ENCODE assay signal across 11 mouse cellular contexts in the genomic region with DNA sequence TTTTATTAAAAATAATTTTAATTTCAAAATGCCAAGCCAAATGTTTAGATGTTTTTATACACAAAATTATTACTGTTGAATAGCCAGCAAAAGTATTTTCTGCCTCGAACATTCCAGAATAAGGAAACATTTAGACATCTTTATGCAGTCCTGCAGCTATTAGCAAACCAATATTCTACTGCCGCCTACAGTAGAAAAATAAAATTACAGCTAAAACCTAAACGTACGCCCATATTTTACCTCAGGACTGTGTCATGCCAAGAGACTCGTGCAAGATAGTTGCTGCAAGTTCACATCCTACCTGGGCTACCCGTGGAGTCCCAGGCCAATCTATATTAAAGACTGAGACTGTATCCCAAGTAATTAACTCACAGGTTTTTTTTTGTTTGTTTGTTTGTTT. TPM values are rescaled to one million over a fixed set of nuclear protein-coding genes. Genes with fewer than 3 reads are reported as not detected.
DNase-seq lines count a peak whose midpoint lies in the region; ATAC-seq and TF ChIP-seq lines count a peak whose summit lies in the region.
"Had no signal": no experiment of that assay in that cellular context is flagged by ENCODE, and none has a peak within 500 bp of the region (broad histone marks: within the 10 kb centered on the region; RNA-seq: fewer than 3 reads in every experiment).

No protein-coding gene starts in this region.

- TF ChIP-seq POLR2A in brain, embryonic 14.5 days (IDR thresholded peaks at IDR 0.05; ENCODE audit: borderline replicate concordance, extremely low read depth, insufficient read depth, insufficient read length, poor library complexity, severe bottlenecking) = no peak

- no peak overlapping the region for H3K9ac ChIP-seq in kidney, postnatal 0 days (ENCODE audit: low read depth, low read length)
- no peak overlapping the region for H3K9ac ChIP-seq in neural tube, embryonic 15.5 days (replicated peaks)

- no peak overlapping the region for H3K4me2 ChIP-seq in kidney, postnatal 0 days (ENCODE audit: low read length)
- no peak overlapping the region for H3K4me2 ChIP-seq in neural tube, embryonic 15.5 days
- H3K4me2 ChIP-seq: heart, embryonic 11.5 days had no signal

- 0 out of 2 replicates have a peak, but pooled peaks cover 7% of the 10 kb centered on the region for H3K9me3 ChIP-seq in kidney, postnatal 0 days (replicated peaks; ENCODE audit: low read length)
- peaks cover 18% of the 10 kb centered on the region; the same call in 1 of the 2 replicates for H3K9me3 ChIP-seq in neural tube, embryonic 15.5 days (replicated peaks)

- TF ChIP-seq CTCF in kidney, postnatal 0 days (IDR thresholded peaks at IDR 0.05; ENCODE audit: low read depth) = peak; percentile 63
- TF ChIP-seq CTCF in brain, embryonic 14.5 days (IDR thresholded peaks at IDR 0.05; ENCODE audit: borderline replicate concordance, extremely low read depth, insufficient read depth, insufficient read length) = no peak

- H3K36me3 ChIP-seq in kidney, postnatal 0 days (ENCODE audit: insufficient read depth, low read length) = 0 out of 2 replicates have a peak, but pooled peaks cover 4% of the 10 kb centered on the region
- H3K36me3 ChIP-seq in neural tube, embryonic 15.5 days = peaks cover 15% of the 10 kb centered on the region

- no peak overlapping the region for H3K4me3 ChIP-seq in kidney, postnatal 0 days (replicated peaks; ENCODE audit: low read depth, low read length)
- H3K4me3 ChIP-seq in neural tube, embryonic 15.5 days (replicated peaks) = no peak overlapping the region

- 60% methylated on average over 6 of the region's 6 CpGs for WGBS in kidney, postnatal 0 days
- 73% methylated on average over 6 of the region's 6 CpGs for WGBS in neural tube, embryonic 15.5 days

- no peaks in the 10 kb centered on the region for H3K27me3 ChIP-seq in kidney, postnatal 0 days (ENCODE audit: insufficient read depth, low read length)
- H3K27me3 ChIP-seq in neural tube, embryonic 15.5 days (replicated peaks) = no peaks in the 10 kb centered on the region

- H3K27ac ChIP-seq in kidney, postnatal 0 days = no peak overlapping the region
- H3K27ac ChIP-seq in neural tube, embryonic 15.5 days (replicated peaks) = no peak overlapping the region
- H3K27ac ChIP-seq: macrophage had no signal

- no peak for ATAC-seq in kidney, postnatal 0 days (replicated peaks; ENCODE audit: low FRiP score, low read depth)
- ATAC-seq in neural tube, embryonic 15.5 days (ENCODE audit: low FRiP score) = no peak

- no peaks in the 10 kb centered on the region for H3K4me1 ChIP-seq in kidney, postnatal 0 days (replicated peaks; ENCODE audit: insufficient read depth, low read length)
- peaks cover 10% of the 10 kb centered on the region; the same call in 1 of the 2 replicates for H3K4me1 ChIP-seq in neural tube, embryonic 15.5 days

- peak; percentile 70 for DNase-seq in kidney, postnatal 0 days (ENCODE audit: low spot score)
- no peak for DNase-seq in kidney, postnatal 14 days
- DNase-seq in 3T3-L1 (ENCODE audit: low read depth, low spot score) = peak; percentile 72
- peak; percentile 59 for DNase-seq in A20 (ENCODE audit: low read depth, low spot score)
- peak; percentile 43 for DNase-seq in brain, embryonic 14.5 days (ENCODE audit: low read depth)
- DNase-seq in spleen, adult 12 weeks (ENCODE audit: low spot score) = no peak
- DNase-seq in testis, postnatal 10 days (ENCODE audit: low spot score) = no peak
- DNase-seq: cerebellum, adult 11-12 months had no signal

RNA-seq across cellular contexts. Expression of gene Zrsr1, which starts 2.3 kb away (rescaled TPM):
- polyA plus RNA-seq in kidney, postnatal 0 days (2015; fragmentation: Nextera tagmentation; extraction: Ambion mirVana) = 3.4 and 3.7 TPM in 2 replicates
- polyA plus RNA-seq in brain, embryonic 14.5 days (2012; rRNA removed) = 8.4 and 14.8 TPM in 2 replicates
- polyA plus RNA-seq in neural tube, embryonic 15.5 days (2015; fragmentation: Nextera tagmentation; extraction: Ambion mirVana) = 9.5 and 9.7 TPM in 2 replicates

RNA-seq across cellular contexts. Expression of gene Gm28048, which starts 12.4 kb away (rescaled TPM):
- 34.8 and 36.5 TPM in 2 replicates for polyA plus RNA-seq in kidney, postnatal 0 days (2015; fragmentation: Nextera tagmentation; extraction: Ambion mirVana)
- polyA plus RNA-seq in brain, embryonic 14.5 days (2012; rRNA removed) = 1.4 and 2.0 TPM in 2 replicates
- 4.3 and 8.4 TPM in 2 replicates for polyA plus RNA-seq in neural tube, embryonic 15.5 days (2015; fragmentation: Nextera tagmentation; extraction: Ambion mirVana)

RNA-seq across cellular contexts. Expression of gene Commd1, which starts 12.7 kb away (rescaled TPM):
- polyA plus RNA-seq in kidney, postnatal 0 days (2015; fragmentation: Nextera tagmentation; extraction: Ambion mirVana) = 390 and 427 TPM in 2 replicates
- 57.5 and 58.7 TPM in 2 replicates for polyA plus RNA-seq in brain, embryonic 14.5 days (2012; rRNA removed)
- 243 and 255 TPM in 2 replicates for polyA plus RNA-seq in neural tube, embryonic 15.5 days (2015; fragmentation: Nextera tagmentation; extraction: Ambion mirVana)

RNA-seq across cellular contexts. Expression of gene Cct4, which starts 20.8 kb away (rescaled TPM):
- 223 and 238 TPM in 2 replicates for polyA plus RNA-seq in kidney, postnatal 0 days (2015; fragmentation: Nextera tagmentation; extraction: Ambion mirVana)
- 127 and 169 TPM in 2 replicates for polyA plus RNA-seq in brain, embryonic 14.5 days (2012; rRNA removed)
- polyA plus RNA-seq in neural tube, embryonic 15.5 days (2015; fragmentation: Nextera tagmentation; extraction: Ambion mirVana) = 261 and 275 TPM in 2 replicates

RNA-seq across cellular contexts. Expression of gene Fam161a, which starts 37.8 kb away (rescaled TPM):
- polyA plus RNA-seq in kidney, postnatal 0 days (2015; fragmentation: Nextera tagmentation; extraction: Ambion mirVana) = 4.0 and 4.3 TPM in 2 replicates
- polyA plus RNA-seq in brain, embryonic 14.5 days (2012; rRNA removed) = 3.5 and 4.3 TPM in 2 replicates
- 3.2 and 5.3 TPM in 2 replicates for polyA plus RNA-seq in neural tube, embryonic 15.5 days (2015; fragmentation: Nextera tagmentation; extraction: Ambion mirVana)

Comparison
In these comparisons a context has a peak if more than half of its experiments do, and no peak if none do; other contexts are left out.
1. DNase-seq: peak in kidney, postnatal 0 days (single experiment), 3T3-L1 (single experiment), A20 (single experiment) and brain, embryonic 14.5 days (single experiment); none in kidney, postnatal 14 days (single experiment), spleen, adult 12 weeks (single experiment) and testis, postnatal 10 days (single experiment).